Mouse (Mus musculus) spleen, adult 12 weeks (tissue): ENCODE data around the gene Ces2h.
A peak's percentile ranks its signal among the peaks of the same experiment; 100 is the strongest.
"Not testable (repeated sequence)": the region's sequence is repeated elsewhere in the genome, so short reads cannot be mapped to it uniquely, and the experiment has no call there.

Source experiments
- DNase-seq: peaks from one replicate; pipeline ENCODE4 v3.0.0; 2022; ENCODE audit warnings: low spot score

Ces2h gene

DNA sequence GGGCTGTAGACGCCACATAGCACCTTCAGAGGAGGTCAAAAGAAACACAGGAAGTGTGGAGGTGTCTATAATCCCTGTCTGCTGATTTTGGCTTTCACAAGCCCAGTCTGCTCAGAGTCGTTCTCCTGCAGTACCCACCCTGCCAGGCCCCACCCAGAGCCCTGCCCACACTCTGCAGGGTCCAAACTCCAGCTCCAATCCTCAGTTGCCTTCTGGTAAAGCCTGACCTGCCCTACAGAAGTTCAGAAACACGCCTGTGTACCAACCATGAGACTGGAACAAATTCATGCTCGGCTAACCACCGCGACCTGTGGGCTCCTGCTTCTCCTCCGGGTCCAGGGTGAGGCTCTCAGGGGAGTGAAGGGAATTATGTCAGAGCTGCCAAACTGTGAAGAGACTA lies at the start of gene Ces2h:
Gene Ces2h (plus strand): TSS at position 268 of the 400 bp plus-strand sequence.
- no peak for DNase-seq

DNA sequence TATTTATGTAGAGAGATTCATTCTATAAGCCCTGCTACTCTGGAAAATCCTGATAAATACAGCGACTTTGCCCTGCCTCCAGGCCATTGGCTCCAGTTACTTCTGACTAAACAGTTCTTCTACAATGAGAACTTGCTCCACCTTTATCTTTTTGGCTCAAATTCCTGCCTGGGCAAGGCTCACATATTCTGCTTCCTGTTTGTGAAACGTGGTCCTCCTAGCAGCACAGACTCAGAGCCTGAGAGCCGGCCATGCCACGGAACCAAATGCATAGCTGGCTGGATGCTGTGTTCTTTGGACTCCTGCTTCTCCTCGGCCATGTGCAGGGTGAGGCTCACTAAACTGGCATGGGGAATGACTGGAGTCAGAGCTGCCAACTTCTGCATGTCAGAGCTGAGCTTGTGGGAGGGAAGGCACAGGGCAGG lies 39.1 kb upstream of the Ces2h start, which contains the start of gene Ces2g:
Gene Ces2g (plus strand): TSS at position 182 of the 425 bp plus-strand sequence.
- DNase-seq, result peak; percentile 40

GRCm38 (mm10) chr8:104962229-104962901 lies 38.3 kb upstream of the Ces2h start:
- peak; percentile 56 for DNase-seq

DNA sequence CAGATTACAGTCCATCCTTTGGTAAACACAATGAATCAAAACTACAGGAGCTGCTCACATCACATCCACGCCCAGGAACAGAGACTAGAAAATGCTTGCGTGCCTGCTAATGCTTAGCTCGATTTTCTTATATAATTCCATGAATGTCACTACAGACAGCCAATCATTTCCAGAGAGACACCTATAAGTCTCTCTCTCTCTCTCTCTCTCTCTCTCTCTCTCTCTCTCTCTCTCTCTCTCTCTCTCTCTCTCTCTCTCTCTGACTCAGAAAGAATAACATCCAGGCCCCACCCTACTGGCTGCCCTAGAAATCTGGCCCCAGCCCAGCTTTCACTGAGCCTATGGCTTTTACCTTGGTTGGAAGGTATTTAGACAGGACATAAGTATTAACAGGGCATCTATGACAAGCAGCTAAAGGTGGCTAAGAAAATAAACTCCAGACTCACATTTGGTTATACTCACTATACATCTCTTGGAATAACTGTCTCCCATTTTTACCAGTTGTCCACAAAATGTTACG lies 37.2 kb upstream of the Ces2h start:
- no peak for DNase-seq

DNA sequence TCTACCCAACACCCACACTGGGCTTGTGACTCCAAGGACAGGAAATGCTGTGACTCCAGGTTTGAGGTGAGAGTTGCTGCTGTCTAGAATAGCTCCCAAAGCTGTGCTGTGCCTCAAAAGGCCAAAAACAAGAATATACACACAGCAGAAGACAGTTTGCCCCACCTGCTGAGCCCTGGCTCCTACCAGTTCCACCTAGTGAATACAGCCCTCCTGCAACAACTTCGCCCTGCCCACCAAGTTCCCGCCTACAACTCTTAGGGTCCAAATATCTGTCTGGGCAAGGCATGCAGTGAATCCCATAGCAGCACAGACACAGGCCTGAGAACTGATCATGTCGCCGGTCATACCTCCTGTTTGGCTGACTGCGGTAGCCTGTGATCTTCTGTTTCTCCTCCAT lies 16.5 kb upstream of the Ces2h start:
- DNase-seq, result no peak

GRCm38 (mm10) chr8:104984942-104985341 lies 15.7 kb upstream of the Ces2h start:
- DNase-seq, result no peak

DNA sequence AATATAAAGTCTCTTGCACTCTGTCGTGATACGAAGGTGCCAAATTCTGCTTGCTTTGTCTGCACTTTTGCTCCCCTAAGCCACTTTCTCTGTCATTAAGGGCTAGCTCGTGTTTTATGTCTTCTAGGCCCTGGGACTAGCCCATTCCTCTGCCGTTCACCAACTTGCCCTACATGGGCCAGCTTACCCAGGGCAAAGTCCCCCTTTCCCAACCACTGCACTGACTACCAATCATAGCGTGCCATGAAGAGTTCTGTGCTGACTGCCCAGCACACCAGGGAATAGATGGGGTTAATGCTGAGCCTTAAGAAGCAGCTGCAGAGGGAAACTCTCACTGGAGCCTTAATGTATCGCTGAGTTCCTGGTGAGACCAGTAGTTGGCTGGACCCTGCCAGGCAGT lies 2.5 kb upstream of the Ces2h start:
- DNase-seq, result no peak

DNA sequence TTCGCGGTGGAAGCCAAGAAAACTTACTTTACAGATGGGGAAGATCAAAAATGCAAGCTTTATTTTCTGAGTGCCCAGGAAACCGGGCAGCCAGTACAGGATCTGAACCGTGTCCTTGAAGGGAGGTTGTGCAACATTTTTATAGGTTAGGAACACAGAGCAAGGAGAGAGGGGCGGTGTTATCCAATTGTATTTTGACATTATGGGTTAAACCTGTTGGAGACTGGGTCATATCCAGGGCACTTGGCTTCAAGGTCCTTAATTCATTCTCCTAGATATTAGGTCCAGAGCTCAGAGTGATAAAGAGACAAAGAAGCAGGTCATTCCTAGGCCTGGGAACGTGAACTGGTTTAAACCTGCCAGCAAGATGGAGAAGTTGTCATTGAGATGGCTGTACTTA lies 1.5 kb upstream of the Ces2h start:
- DNase-seq, result no peak

DNA sequence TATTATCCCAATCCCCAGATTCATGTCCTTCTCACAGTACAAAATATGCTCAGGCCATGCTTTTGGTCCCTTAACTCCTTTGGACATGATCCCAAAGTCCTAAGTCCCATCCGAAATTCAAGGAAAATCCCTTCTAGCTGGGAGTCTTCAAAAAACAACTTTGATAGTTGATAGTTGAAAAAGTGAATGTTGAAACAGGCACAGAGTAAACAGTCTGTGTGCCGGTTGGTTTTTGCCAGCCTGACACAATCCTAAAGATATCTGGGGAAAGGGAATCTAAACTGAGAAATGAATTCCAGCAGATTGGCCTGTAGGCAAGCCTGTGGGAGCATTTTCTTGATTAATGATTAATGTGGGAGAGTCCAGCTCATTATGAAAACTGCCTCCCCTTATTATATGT lies 9.3 kb downstream of the Ces2h start:
- DNase-seq, result no peak

GRCm38 (mm10) chr8:105011136-105011535 lies 10.5 kb downstream of the Ces2h start:
- no peak for DNase-seq

GRCm38 (mm10) chr8:105014391-105014790 lies 13.7 kb downstream of the Ces2h start:
- DNase-seq, result no peak

GRCm38 (mm10) chr8:105021954-105022353 lies 21.3 kb downstream of the Ces2h start:
- no peak for DNase-seq

GRCm38 (mm10) chr8:105023087-105023486 lies 22.4 kb downstream of the Ces2h start:
- DNase-seq, result no peak

DNA sequence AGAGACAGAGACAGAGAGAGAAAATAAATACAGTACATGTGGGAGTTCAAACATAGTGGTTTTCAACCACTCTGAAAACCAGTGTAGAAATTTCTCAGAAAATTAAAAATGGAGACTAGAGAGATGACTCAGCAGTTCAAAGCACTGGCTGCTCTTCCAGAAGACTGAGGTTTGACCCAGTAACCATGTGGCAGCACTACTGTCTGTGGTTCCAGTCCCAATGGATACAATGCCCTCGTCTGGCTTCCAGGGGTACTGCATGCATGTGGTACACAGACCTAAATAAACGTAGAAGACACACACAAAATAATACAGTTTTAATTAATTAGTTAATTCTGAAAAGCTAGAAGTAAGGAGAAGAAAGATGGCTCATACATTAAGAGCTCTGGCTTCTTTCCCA lies 24.4 kb downstream of the Ces2h start:
- DNase-seq, result peak; percentile 16

GRCm38 (mm10) chr8:105043510-105043909 lies 42.9 kb downstream of the Ces2h start:
- DNase-seq, result no peak

GRCm38 (mm10) chr8:105045824-105046401 lies 45.3 kb downstream of the Ces2h start:
- no peak for DNase-seq

DNA sequence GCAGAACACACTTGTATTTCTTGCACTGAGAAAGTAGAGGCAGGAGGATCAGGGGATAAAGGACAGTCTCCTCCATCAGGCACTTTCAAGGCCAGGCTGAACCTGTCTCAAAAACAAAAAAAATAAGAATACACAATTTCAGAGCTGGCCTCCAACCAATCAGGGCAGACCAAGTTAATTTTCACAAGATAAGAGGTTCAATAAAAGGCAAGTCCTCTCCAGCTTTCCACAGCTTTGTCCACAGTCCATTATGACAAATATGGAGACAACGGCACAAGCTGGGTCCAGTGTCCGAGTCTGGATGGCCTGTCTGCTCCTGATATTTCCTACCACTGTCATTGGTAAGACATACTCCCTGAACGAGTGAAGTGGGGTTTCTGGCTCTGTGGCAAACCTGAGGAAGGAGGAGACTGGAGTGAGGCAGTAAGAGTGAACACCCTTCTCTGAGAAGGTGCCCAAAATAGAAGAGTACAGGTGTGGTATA lies 47.8 kb downstream of the Ces2h start, which contains the start of gene Ces3a:
Gene Ces3a (plus strand): TSS at position 231 of the 484 bp plus-strand sequence.
- DNase-seq, result no peak

- no peak for DNase-seq
These were observed 55.6 kb downstream of the Ces2h start for GRCm38 (mm10) chr8:105056211-105056610.

DNA sequence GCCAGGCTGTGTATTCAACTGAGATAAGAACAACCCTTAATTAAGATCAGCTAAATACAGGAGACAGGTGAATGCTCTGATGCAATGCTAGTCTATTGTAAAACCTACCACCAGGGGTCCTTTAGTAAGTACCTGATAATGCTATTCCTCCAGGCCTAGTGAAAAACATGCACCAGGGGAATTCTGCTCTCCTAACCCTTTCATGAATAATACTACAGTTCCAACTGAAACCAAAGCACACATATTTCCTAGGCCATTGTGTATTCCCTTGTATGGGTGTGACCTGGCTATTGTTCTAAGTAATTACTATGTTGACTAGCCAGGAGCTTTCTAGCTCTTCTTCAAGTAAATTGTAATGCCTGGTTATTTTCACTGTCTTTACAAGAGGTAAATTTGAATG lies 59.4 kb downstream of the Ces2h start:
- DNase-seq, result no peak

DNA sequence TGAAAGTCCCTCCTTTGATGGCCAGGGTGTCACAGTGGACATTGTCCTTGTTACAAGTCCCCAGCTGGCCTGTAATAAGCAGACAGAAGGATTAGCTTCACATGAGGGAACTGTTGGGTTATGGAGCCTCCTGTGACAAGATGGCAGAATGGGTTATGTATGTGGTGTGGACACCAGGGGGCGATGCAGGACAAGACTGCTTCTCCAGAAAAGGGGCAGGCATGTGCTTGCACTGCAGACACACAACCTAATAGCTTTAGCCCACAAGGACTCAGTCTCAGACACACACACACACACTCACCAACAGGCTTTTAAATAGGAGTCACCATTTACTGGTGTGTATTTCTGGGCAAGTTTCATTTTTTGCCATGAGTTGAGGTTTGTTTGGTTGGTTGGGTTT lies 66.1 kb downstream of the Ces2h start:
- DNase-seq, result no peak

DNA sequence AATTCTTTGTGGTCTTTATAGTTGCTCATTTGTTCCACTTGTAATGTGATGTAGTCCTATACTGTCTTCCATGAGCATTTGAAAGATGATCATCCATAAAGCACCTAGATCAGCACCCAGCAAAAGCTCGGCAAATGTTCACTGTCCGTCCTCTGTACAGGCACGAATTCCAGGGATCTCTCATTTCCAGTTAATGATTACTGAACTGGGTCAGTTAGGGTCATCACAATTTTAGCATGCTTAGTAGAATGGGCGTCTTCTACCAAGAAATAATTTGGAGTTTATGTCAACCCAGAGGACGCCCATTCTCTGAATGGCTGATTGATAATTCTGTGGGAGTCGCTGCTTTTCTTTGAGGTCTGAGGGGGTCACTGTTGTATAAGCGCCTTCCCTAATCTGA lies 67.3 kb downstream of the Ces2h start:
- not testable (repeated sequence) for DNase-seq

GRCm38 (mm10) chr8:105068971-105069370 lies 68.3 kb downstream of the Ces2h start:
- no peak for DNase-seq
